Mouse (Mus musculus): ENCODE measurements around the gene Nfxl1. TPM values are rescaled to one million over a fixed set of nuclear protein-coding genes. Genes with fewer than 3 reads are reported as not detected.
"Not testable (repeated sequence)": the region's sequence is repeated elsewhere in the genome, so short reads cannot be mapped to it uniquely, and the experiment has no call there.

Gene Nfxl1
- total RNA-seq (2021): 10 to 100 TPM; 12.7 to 16.9 TPM
- long read RNA-seq, experiment 1, transcript Nfxl1-202 (23 exons, 3,712 nt): major isoform, 5 of 8 reads
- long read RNA-seq, experiment 1, partial matches to known transcripts: 0 of 8 reads
- long read RNA-seq, experiment 1, other reads (novel, unspliced or antisense): 3 of 8 reads
- long read RNA-seq, experiment 2, transcript Nfxl1-202 (23 exons, 3,712 nt): major isoform, 7 of 13 reads
- long read RNA-seq, experiment 2, partial matches to known transcripts: 1 of 13 reads
- long read RNA-seq, experiment 2, other reads (novel, unspliced or antisense): 4 of 13 reads

DNA sequence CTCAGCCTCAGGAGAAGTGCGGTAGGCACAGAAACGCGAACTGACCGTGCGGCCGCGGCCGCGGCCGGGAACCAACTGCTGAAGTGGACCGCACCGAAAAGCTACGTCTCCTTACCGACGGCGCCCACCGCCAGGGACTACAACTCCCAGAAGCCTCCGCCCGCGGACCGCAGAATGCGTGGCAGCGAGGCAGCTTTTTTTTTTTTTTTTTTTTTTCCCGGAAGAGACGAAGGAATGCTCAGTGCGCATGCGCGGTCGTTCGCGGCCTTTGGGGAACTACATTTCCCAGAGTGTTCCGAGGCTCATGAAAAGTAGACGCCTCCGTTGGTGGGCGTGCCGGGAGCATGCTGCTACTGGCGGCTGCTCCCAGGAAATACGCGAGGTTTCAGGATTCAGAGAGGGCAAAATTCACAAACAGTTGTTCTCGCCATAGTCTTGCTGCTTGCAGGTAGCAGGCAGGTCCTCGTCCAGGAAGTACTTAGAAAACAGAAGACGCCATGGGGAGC lies at the start of gene Nfxl1:
Gene Nfxl1 (minus strand): TSS at position 141 of the 506 bp plus-strand sequence.
- DNase-seq (ENCODE audit: low spot score in 2 of 2): peak; percentile 93 to 98

- DNase-seq (ENCODE audit: low spot score in 2 of 2): no peak
These were observed 43.7 kb upstream of the Nfxl1 start for GRCm38 (mm10) chr5:72603138-72603537.

DNA sequence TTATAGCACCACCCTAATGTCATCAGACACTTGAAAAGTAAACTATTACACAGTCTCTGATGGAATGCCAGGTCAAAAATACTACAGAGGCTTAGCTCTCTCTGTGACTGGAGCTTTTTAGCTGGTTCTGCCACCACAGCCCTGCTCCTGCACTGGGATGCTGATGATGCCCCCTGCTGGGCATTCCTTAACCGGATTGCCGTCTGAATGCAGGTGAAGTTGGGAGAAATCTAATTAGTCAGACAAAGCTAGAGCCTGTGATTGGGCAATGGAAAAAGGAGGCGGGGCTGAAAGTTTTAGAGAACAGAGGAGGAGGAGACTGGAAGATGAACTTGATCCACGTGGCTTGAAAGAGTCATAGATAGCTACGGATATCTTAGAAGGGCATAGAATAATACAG lies 41.5 kb upstream of the Nfxl1 start:
- no peak for DNase-seq (ENCODE audit: low spot score in 2 of 2)

GRCm38 (mm10) chr5:72587192-72587681 lies 27.8 kb upstream of the Nfxl1 start, which contains the start of gene Gm5868:
Gene Gm5868, minus strand, starts transcription at chr5:72587551.
- DNase-seq (ENCODE audit: low spot score in 2 of 2): no peak

GRCm38 (mm10) chr5:72586667-72587191 lies 27.2 kb upstream of the Nfxl1 start:
- not testable (repeated sequence) for DNase-seq (ENCODE audit: low spot score in 2 of 2)

DNA sequence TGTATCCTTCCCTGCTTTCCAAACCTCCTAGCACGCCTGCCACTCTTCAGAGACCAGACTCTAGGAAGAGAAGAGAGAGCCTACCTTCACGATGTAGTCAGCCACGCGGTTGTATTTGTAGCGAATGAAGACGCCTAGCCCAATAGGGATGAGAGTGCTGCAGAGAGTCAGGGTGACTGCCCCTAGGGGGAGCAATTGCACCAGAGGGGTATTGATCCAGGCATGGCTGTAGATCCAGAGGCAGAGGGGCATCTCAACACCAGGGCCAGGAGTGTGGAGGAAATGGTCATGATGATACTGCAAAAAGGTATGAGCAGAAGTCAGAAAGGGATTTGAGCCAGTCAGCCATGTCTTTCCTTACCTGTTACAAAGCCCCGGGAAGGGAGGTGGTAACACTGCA lies 26.6 kb upstream of the Nfxl1 start:
- not testable (repeated sequence) for DNase-seq (ENCODE audit: low spot score in 2 of 2)

DNA sequence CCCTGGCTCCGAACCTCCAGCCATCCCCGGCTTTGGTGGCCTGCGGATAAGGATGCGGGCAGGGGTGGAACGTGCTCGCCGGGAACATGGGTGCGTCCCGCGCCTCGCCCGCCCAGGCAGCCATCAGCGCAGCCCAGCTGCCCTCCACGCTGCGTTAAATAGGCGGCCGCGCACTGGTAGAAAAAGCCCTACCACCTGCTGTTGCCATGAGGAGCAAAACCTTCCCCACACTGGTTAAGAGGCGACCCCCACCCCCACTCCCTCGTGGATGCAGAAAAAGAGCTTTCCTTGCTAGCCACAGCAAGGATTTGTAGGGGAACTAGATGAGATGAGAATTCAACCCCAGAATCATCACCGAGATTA lies 21.5 kb upstream of the Nfxl1 start, which contains the start of gene Zar1:
Gene Zar1 (minus strand): TSS at position 285 of the 363 bp plus-strand sequence.
- DNase-seq (ENCODE audit: low spot score in 2 of 2): not testable (repeated sequence)

DNA sequence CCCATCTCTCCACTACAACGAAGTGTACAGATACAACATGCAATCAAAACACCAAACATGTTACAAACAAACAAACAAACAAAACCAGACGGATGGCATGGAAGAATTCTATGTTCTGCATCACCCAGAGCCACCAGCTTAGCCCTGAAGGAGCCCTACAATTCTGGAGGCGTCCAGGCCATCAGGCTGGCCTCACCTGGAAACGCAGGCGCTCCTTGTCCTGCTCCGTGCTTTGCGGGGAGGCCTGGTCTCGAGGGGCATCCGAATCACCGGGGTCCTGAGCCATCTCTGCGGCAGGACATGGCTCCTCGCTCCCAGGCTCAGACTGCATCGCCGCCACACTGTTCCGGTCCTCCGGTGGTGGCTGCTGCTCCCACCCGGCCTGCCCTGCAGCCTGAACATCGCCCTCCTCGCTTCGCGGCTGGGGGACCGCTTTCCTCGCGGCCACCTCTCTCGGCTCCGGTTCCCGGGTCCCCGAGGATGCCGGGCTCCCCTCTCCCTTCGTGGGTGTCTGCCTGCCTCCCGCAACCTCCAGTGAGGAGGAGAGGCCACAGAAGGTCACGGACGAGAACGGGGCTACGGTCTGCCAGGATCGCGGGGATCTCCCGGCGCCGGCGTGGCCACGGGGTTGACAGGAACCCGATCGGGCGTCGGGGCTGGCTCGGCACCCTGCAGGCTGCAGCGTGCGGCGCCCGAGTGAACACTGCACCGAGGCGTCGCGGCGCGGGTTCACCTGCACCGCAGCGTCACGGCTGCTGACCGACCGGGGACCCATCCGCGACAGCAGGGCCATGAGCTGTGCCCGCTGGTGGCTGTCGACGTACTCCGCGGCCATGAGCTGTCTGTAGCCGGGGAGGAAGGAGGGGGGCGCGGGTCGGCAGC lies 20.8 kb upstream of the Nfxl1 start:
- DNase-seq (ENCODE audit: low spot score in 2 of 2): not testable (repeated sequence)

DNA sequence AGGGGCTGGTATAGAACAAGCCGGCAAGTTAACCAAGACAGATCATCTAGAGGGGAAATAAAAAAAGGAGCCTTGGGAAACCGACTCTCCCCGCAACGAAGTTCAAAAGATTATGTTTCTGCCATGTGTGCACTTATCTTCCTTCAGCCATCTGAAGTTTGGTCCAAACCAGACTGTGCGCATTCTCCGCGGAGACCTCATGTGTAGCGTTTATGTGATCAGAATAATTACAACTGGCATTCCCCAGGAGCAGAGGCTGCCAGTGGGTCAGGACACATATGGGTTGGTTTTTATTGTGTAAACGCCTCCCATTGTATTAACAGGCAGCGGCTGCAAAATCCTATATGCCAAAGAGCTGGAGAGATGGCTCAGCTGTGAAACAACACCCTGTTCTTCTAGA lies 20.1 kb upstream of the Nfxl1 start:
- DNase-seq (ENCODE audit: low spot score in 2 of 2): not testable (repeated sequence)

- no peak for DNase-seq (ENCODE audit: low spot score in 2 of 2)
These were observed 6.1 kb upstream of the Nfxl1 start for GRCm38 (mm10) chr5:72565621-72566020.

DNA sequence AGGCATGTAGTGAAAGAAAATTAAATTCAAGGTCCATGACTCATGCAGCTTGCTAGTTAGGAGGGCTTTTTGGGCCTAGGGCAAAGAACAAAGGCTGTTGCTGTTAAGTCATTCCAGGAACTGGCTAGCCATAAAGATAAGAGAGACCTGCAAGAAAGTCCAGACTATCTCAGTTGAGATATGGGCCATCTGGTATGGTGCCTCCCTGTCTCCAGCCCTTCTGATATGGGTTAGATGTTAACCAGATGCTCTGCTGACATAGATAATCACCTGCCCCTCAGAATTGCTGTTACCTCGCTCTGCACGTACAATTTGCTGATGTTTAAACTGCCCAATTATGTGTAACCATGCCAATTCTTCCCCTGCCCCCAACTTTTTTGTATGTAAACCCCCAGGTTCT lies 3.7 kb upstream of the Nfxl1 start:
- not testable (repeated sequence) for DNase-seq (ENCODE audit: low spot score in 2 of 2)

DNA sequence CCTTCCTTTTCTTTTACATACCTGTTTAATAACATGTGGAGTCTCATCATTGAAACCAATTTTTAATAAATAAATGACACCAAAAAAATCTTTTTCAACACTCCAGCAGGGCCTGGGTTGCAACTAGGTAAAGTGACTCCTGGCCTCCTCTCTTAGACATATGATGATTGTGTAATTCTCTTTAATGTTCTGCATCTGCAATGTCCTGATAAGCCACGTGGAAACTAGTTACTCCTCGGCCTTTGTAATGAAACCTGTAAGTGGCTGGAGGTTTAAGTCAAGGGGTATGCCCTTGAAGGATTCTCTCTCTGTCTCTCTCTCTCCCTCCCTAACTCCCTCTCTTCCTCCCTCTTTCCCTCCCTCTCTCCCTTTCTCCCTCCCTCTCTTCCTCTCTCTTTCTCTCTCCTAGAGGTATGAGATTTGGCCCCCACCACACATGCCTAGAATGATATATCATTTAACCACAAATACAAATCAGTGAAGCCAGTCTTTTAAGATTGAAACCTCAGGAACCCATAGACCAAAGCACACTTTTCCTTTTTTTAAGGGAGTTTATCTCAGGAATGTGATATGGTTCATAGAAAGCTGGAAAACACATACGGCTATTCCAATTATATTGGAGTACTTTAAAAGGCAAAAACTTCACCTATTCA lies 1.6 kb upstream of the Nfxl1 start:
- DNase-seq (ENCODE audit: low spot score in 2 of 2): no peak

GRCm38 (mm10) chr5:72558716-72559526 lies 563 bp downstream of the Nfxl1 start:
- peak in 1 of 2 experiments; percentile 21 for DNase-seq (ENCODE audit: low spot score in 2 of 2)

DNA sequence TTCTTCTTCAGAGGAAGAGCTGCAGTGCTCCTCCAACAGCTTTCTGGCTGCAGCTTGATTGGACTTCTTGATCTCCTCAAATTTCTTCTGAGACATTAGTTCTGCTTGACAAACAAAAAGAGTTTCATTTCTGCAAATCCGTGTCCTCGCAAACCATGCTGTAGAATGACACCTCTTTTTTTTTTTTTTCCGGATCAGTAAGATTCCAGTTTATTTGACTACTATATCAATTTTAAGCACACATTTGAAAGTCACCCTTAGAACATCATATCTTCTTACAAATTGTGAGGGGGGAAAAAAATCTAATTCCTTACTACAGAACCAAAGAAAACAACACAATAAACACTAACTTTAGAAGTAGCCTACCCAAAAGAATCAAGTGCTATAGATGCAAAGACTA lies 3.2 kb downstream of the Nfxl1 start:
- no peak for DNase-seq (ENCODE audit: low spot score in 2 of 2)

GRCm38 (mm10) chr5:72551209-72551608 lies 8.3 kb downstream of the Nfxl1 start:
- DNase-seq (ENCODE audit: low spot score in 2 of 2): no peak

- no peak for DNase-seq (ENCODE audit: low spot score in 2 of 2)
These were observed 30.6 kb downstream of the Nfxl1 start for GRCm38 (mm10) chr5:72528896-72529295.

DNA sequence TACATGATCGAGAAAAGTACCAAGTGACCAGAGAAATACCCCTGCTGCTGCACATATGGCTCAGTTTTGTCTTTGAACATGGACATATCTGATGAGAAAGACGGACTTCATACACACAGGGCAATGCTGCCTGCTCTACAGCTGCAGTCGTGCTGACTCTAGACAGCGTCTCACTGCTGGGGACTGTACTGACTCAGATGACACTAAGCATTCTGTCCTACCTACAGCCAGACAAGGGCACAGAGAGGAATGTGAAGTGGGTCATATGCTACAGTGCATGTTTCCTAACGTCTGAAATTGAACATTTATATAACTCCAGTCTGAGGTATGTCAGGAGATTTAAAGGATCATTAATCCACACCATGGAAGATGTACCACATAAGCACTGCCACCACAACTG lies 45.7 kb downstream of the Nfxl1 start:
- no peak for DNase-seq (ENCODE audit: low spot score in 2 of 2)

- peak in 1 of 2 experiments; percentile 51 for DNase-seq (ENCODE audit: low spot score in 2 of 2)
These were observed 53.7 kb downstream of the Nfxl1 start for GRCm38 (mm10) chr5:72505740-72506139.

GRCm38 (mm10) chr5:72503531-72504523 lies 55.7 kb downstream of the Nfxl1 start, which contains the start of gene Corin:
Gene Corin, minus strand, starts transcription at chr5:72504473.
- no peak for DNase-seq (ENCODE audit: low spot score in 2 of 2)
